Comparison of ENCODE assay signal across 12 mouse cellular contexts in genomic region chr11:96091073-96091472, GRCm38 (mm10). TPM values are rescaled to one million over a fixed set of nuclear protein-coding genes. Genes with fewer than 3 reads are reported as not detected.
DNase-seq lines count a peak whose midpoint lies in the region; ATAC-seq and TF ChIP-seq lines count a peak whose summit lies in the region.
"Had no signal": no experiment of that assay in that cellular context is flagged by ENCODE, and none has a peak within 500 bp of the region (broad histone marks: within the 10 kb centered on the region; RNA-seq: fewer than 3 reads in every experiment).

No protein-coding gene starts in this region.

- H3K27ac ChIP-seq in hindbrain, postnatal 0 days: no peak overlapping the region
- H3K27ac ChIP-seq in hindbrain, embryonic 12.5 days: no peak overlapping the region
- H3K27ac ChIP-seq: forebrain, embryonic 12.5 days; limb, embryonic 15.5 days had no signal

- 75% methylated on average over 2 of the region's 2 CpGs for WGBS in hindbrain, postnatal 0 days
- WGBS in hindbrain, embryonic 12.5 days: 49% methylated on average over 2 of the region's 2 CpGs

- H3K9me3 ChIP-seq in hindbrain, postnatal 0 days (ENCODE audit: low read length): no peaks in the 10 kb centered on the region
- no peaks in the 10 kb centered on the region; the same call in 1 of the 2 replicates for H3K9me3 ChIP-seq in hindbrain, embryonic 12.5 days (replicated peaks)
- H3K9me3 ChIP-seq: forebrain, embryonic 12.5 days; limb, embryonic 15.5 days had no signal

- peak; percentile 10 for DNase-seq in hindbrain, postnatal 0 days (ENCODE audit: low spot score)
- DNase-seq in thymus, postnatal 14 days: peak; percentile 24
- DNase-seq in thymus, postnatal 36 days: no peak
- DNase-seq in brain, embryonic 14.5 days (ENCODE audit: low read depth): peak; percentile 56
- DNase-seq in retina, postnatal 7 days (ENCODE audit: low read depth, low spot score): peak; percentile 16
- no peak for DNase-seq in spleen, postnatal 4 days (ENCODE audit: low spot score in 2 of 2)

- no peak overlapping the region for H3K4me3 ChIP-seq in hindbrain, postnatal 0 days (ENCODE audit: low read length)
- no peak overlapping the region for H3K4me3 ChIP-seq in hindbrain, embryonic 12.5 days
- H3K4me3 ChIP-seq: forebrain, embryonic 12.5 days; limb, embryonic 15.5 days had no signal

- TF ChIP-seq CTCF in hindbrain, postnatal 0 days (IDR thresholded peaks at IDR 0.05; ENCODE audit: low read depth): peak; percentile 56
- TF ChIP-seq CTCF in brain, embryonic 14.5 days (IDR thresholded peaks at IDR 0.05; ENCODE audit: borderline replicate concordance, extremely low read depth, insufficient read depth, insufficient read length): peak; percentile 42; the same call in 1 of the 2 replicates

- no peaks in the 10 kb centered on the region for H3K4me1 ChIP-seq in hindbrain, postnatal 0 days (ENCODE audit: insufficient read depth, low read length)
- no peaks in the 10 kb centered on the region for H3K4me1 ChIP-seq in hindbrain, embryonic 12.5 days
- H3K4me1 ChIP-seq: forebrain, embryonic 12.5 days; limb, embryonic 15.5 days had no signal

- no peak for TF ChIP-seq POLR2A in brain, embryonic 14.5 days (IDR thresholded peaks at IDR 0.05; ENCODE audit: borderline replicate concordance, extremely low read depth, insufficient read depth, insufficient read length, poor library complexity, severe bottlenecking)

- ATAC-seq in hindbrain, postnatal 0 days: no peak
- no peak for ATAC-seq in hindbrain, embryonic 12.5 days (ENCODE audit: low FRiP score)
- ATAC-seq in activated CD4-positive, CD25-positive, alpha-beta regulatory T cell, adult 4 months: no peak

- no peaks in the 10 kb centered on the region for H3K36me3 ChIP-seq in hindbrain, postnatal 0 days (ENCODE audit: insufficient read depth, low read length)
- H3K36me3 ChIP-seq in hindbrain, embryonic 12.5 days: no peaks in the 10 kb centered on the region
- H3K36me3 ChIP-seq: forebrain, embryonic 12.5 days; limb, embryonic 15.5 days had no signal

- no peaks in the 10 kb centered on the region for H3K27me3 ChIP-seq in hindbrain, postnatal 0 days (ENCODE audit: insufficient read depth, low read length)
- peaks cover 6% of the 10 kb centered on the region; the same call in 1 of the 2 replicates for H3K27me3 ChIP-seq in hindbrain, embryonic 12.5 days
- H3K27me3 ChIP-seq: limb, embryonic 15.5 days had no signal

- H3K4me2 ChIP-seq in hindbrain, postnatal 0 days (ENCODE audit: low read depth, low read length): no peak overlapping the region
- H3K4me2 ChIP-seq in hindbrain, embryonic 12.5 days (replicated peaks): no peak overlapping the region
- H3K4me2 ChIP-seq: forebrain, embryonic 12.5 days; limb, embryonic 15.5 days had no signal

- H3K9ac ChIP-seq in hindbrain, postnatal 0 days (replicated peaks; ENCODE audit: low read length): no peak overlapping the region
- H3K9ac ChIP-seq in hindbrain, embryonic 12.5 days: no peak overlapping the region
- H3K9ac ChIP-seq: forebrain, embryonic 12.5 days; limb, embryonic 15.5 days had no signal

RNA-seq across cellular contexts. Expression of gene Atp5g1, which starts 15.6 kb away (rescaled TPM):
- total RNA-seq in hindbrain, postnatal 0 days (2014; rRNA removed): 703 and 894 TPM in 2 replicates
- polyA plus RNA-seq in hindbrain, postnatal 0 days (2015; fragmentation: Nextera tagmentation; extraction: Ambion mirVana): 1,232 and 1,324 TPM in 2 replicates
- 377 and 424 TPM in 2 replicates for polyA plus RNA-seq in hindbrain, embryonic 12.5 days (2016; fragmentation: Nextera tagmentation; extraction: Ambion mirVana)
- 312 and 344 TPM in 2 replicates for polyA plus RNA-seq in brain, embryonic 14.5 days (2012; rRNA removed)
- polyA plus RNA-seq in activated CD4-positive, CD25-positive, alpha-beta regulatory T cell, adult 4 months (2017; shearing (Covaris generic)): 100 to 1,000 TPM; 362 to 459 TPM

RNA-seq across cellular contexts. Expression of gene Calcoco2, which starts 20.7 kb away (rescaled TPM):
- not detected in 2 replicates for total RNA-seq in hindbrain, postnatal 0 days (2014; rRNA removed)
- 0.19 TPM in 2 replicates for polyA plus RNA-seq in hindbrain, postnatal 0 days (2015; fragmentation: Nextera tagmentation; extraction: Ambion mirVana)
- polyA plus RNA-seq in hindbrain, embryonic 12.5 days (2016; fragmentation: Nextera tagmentation; extraction: Ambion mirVana): 0.15 TPM in 1 of 2 replicates, not detected in the other
- not detected in 2 replicates for polyA plus RNA-seq in brain, embryonic 14.5 days (2012; rRNA removed)
- not detected for polyA plus RNA-seq in activated CD4-positive, CD25-positive, alpha-beta regulatory T cell, adult 4 months (2017; shearing (Covaris generic))
- total RNA-seq: heart, postnatal 25 days had no signal
- polyA plus RNA-seq: forebrain, embryonic 12.5 days; limb, embryonic 15.5 days; neural tube, embryonic 14.5 days had no signal

RNA-seq across cellular contexts. Expression of gene Ube2z, which starts 25.9 kb away (rescaled TPM):
- total RNA-seq in hindbrain, postnatal 0 days (2014; rRNA removed): 48.2 and 50.1 TPM in 2 replicates
- polyA plus RNA-seq in hindbrain, postnatal 0 days (2015; fragmentation: Nextera tagmentation; extraction: Ambion mirVana): 30.3 and 32.9 TPM in 2 replicates
- 40.7 and 43.4 TPM in 2 replicates for polyA plus RNA-seq in hindbrain, embryonic 12.5 days (2016; fragmentation: Nextera tagmentation; extraction: Ambion mirVana)
- 57.9 and 62.6 TPM in 2 replicates for polyA plus RNA-seq in brain, embryonic 14.5 days (2012; rRNA removed)
- 1 to 10 TPM; 8.5 to 9.1 TPM for polyA plus RNA-seq in activated CD4-positive, CD25-positive, alpha-beta regulatory T cell, adult 4 months (2017; shearing (Covaris generic))

RNA-seq across cellular contexts. Expression of gene Ttll6, which starts 42.5 kb away (rescaled TPM):
- 0.43 and 0.52 TPM in 2 replicates for total RNA-seq in hindbrain, postnatal 0 days (2014; rRNA removed)
- 0.23 and 0.43 TPM in 2 replicates for polyA plus RNA-seq in hindbrain, postnatal 0 days (2015; fragmentation: Nextera tagmentation; extraction: Ambion mirVana)
- 0.13 and 0.15 TPM in 2 replicates for polyA plus RNA-seq in hindbrain, embryonic 12.5 days (2016; fragmentation: Nextera tagmentation; extraction: Ambion mirVana)
- 0.71 and 0.86 TPM in 2 replicates for polyA plus RNA-seq in brain, embryonic 14.5 days (2012; rRNA removed)
- polyA plus RNA-seq in activated CD4-positive, CD25-positive, alpha-beta regulatory T cell, adult 4 months (2017; shearing (Covaris generic)): under 1 TPM in 1 of 2 experiments, not detected in 1; 0.11 TPM
- total RNA-seq: heart, postnatal 25 days had no signal
- polyA plus RNA-seq: limb, embryonic 15.5 days had no signal

RNA-seq across cellular contexts. Expression of gene Snf8, which starts 56.4 kb away (rescaled TPM):
- 18.6 and 21.4 TPM in 2 replicates for total RNA-seq in hindbrain, postnatal 0 days (2014; rRNA removed)
- polyA plus RNA-seq in hindbrain, postnatal 0 days (2015; fragmentation: Nextera tagmentation; extraction: Ambion mirVana): 114 and 115 TPM in 2 replicates
- polyA plus RNA-seq in hindbrain, embryonic 12.5 days (2016; fragmentation: Nextera tagmentation; extraction: Ambion mirVana): 115 and 118 TPM in 2 replicates
- 52.7 and 60.8 TPM in 2 replicates for polyA plus RNA-seq in brain, embryonic 14.5 days (2012; rRNA removed)
- 10 to 100 TPM; 39.3 to 54.1 TPM for polyA plus RNA-seq in activated CD4-positive, CD25-positive, alpha-beta regulatory T cell, adult 4 months (2017; shearing (Covaris generic))

Comparison
In these comparisons a context has a peak if more than half of its experiments do, and no peak if none do; other contexts are left out.
1. DNase-seq: peak in hindbrain, postnatal 0 days (single experiment), thymus, postnatal 14 days (single experiment), brain, embryonic 14.5 days (single experiment) and retina, postnatal 7 days (single experiment); none in thymus, postnatal 36 days (0 of 2) and spleen, postnatal 4 days (0 of 2).